Mouse (Mus musculus) heart, adult 9 months (tissue): ENCODE measurements around the gene Lrrc47.

Source experiments
- DNase-seq, 2 experiments: peaks; one replicate each; pipeline ENCODE4 v3.0.0; 2022; ENCODE audit warnings: low spot score in 2 of 2

Gene Lrrc47

GRCm38 (mm10) chr4:154011646-154012089 is at the start of gene Lrrc47:
Gene Lrrc47 (plus strand): TSS chr4:154011731.
- DNase-seq: peak; percentile 75 to 81

- DNase-seq: no peak
Observed at GRCm38 (mm10) chr4:153962631-153963030, 48.9 kb upstream of the Lrrc47 start.

- DNase-seq: no peak
Observed at GRCm38 (mm10) chr4:153966651-153967050, 44.9 kb upstream of the Lrrc47 start.

GRCm38 (mm10) chr4:153967556-153967955 is 44.0 kb upstream of the Lrrc47 start:
- no peak for DNase-seq

- DNase-seq: no peak
Observed at GRCm38 (mm10) chr4:153968063-153968462, 43.5 kb upstream of the Lrrc47 start.

- peak; percentile 92 to 93 for DNase-seq
Observed at GRCm38 (mm10) chr4:153974431-153975291, 36.9 kb upstream of the Lrrc47 start, which contains the start of the genes Dffb and Cep104. Gene Dffb (minus strand): TSS chr4:153975126. Gene Cep104 (plus strand): TSS chr4:153975194.

GRCm38 (mm10) chr4:153975292-153975662 is 36.3 kb upstream of the Lrrc47 start:
- DNase-seq: no peak

GRCm38 (mm10) chr4:153975768-153976167 is 35.8 kb upstream of the Lrrc47 start:
- DNase-seq: no peak

- no peak for DNase-seq
Observed at GRCm38 (mm10) chr4:153979243-153979642, 32.3 kb upstream of the Lrrc47 start.

GRCm38 (mm10) chr4:153980470-153980869 is 31.1 kb upstream of the Lrrc47 start:
- DNase-seq: no peak

GRCm38 (mm10) chr4:153992715-153993114 is 18.8 kb upstream of the Lrrc47 start:
- no peak for DNase-seq

GRCm38 (mm10) chr4:153993505-153993904 is 18.0 kb upstream of the Lrrc47 start:
- no peak for DNase-seq

- no peak for DNase-seq
Observed at GRCm38 (mm10) chr4:154005488-154005887, 6.0 kb upstream of the Lrrc47 start.

GRCm38 (mm10) chr4:154006264-154006663 is 5.3 kb upstream of the Lrrc47 start:
- no peak for DNase-seq

GRCm38 (mm10) chr4:154007759-154008158 is 3.8 kb upstream of the Lrrc47 start:
- DNase-seq: no peak

- no peak for DNase-seq
Observed at GRCm38 (mm10) chr4:154010907-154011645, 455 bp upstream of the Lrrc47 start.

GRCm38 (mm10) chr4:154012132-154012882 is 776 bp downstream of the Lrrc47 start:
- no peak for DNase-seq

- DNase-seq: no peak
Observed at GRCm38 (mm10) chr4:154015476-154015875, 3.9 kb downstream of the Lrrc47 start.

GRCm38 (mm10) chr4:154019571-154019970 is 8.0 kb downstream of the Lrrc47 start:
- no peak for DNase-seq

- DNase-seq: no peak
Observed at GRCm38 (mm10) chr4:154021432-154021831, 9.9 kb downstream of the Lrrc47 start.

- DNase-seq: peak; percentile 26 to 63
Observed at GRCm38 (mm10) chr4:154022407-154022806, 10.9 kb downstream of the Lrrc47 start.

- DNase-seq: no peak
Observed at GRCm38 (mm10) chr4:154022844-154023243, 11.3 kb downstream of the Lrrc47 start.
